Mouse (Mus musculus): ENCODE measurements around the gene Arl9. TPM values are rescaled to one million over a fixed set of nuclear protein-coding genes. Genes with fewer than 3 reads are reported as not detected.
A peak's percentile ranks its signal among the peaks of the same experiment; 100 is the strongest.
"Not testable (repeated sequence)": the region's sequence is repeated elsewhere in the genome, so short reads cannot be mapped to it uniquely, and the experiment has no call there.

The Arl9 gene
- polyA plus RNA-seq, 1 experiment from 2014 or later = not detected

- H3K27ac ChIP-seq = no peak overlapping the region
- no peaks in the 10 kb centered on the region for H3K4me1 ChIP-seq
- H3K4me3 ChIP-seq = no peak overlapping the region
- WGBS = 95% methylated on average over 11 of the region's 11 CpGs
- peaks cover 91% of the 10 kb centered on the region for H3K36me3 ChIP-seq
- no peaks in the 10 kb centered on the region for H3K9me3 ChIP-seq (replicated peaks)
- H3K27me3 ChIP-seq (ENCODE audit: low read depth, poor library complexity, severe bottlenecking) = no peaks in the 10 kb centered on the region
- no peak for DNase-seq (ENCODE audit: low spot score)
Observed at GRCm38 (mm10) chr5:76984015-76984414, 19.8 kb upstream of the Arl9 start.

DNA sequence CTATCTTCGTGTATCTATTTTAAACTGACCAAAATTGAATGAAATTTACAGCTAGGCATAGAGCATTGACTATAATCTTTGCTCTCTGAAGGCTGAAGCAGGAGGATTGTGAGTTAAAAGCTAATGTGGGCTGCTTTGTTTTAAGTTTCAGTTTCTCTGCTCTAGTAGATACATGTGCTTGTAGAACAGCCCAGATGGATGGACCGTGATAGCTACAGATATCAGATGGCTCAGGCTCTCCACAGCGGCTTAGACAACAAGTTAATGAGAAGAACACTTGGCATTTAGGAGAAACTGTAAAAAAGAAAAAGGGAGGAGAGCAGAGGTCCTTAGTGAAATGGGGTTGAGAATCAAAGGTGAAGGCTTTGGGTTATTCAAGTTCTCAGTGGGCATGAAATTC lies 13.1 kb upstream of the Arl9 start:
- Histone ChIP-seq H3K4me3 (no peak overlapping the region), H3K36me3 (peaks cover 96% of the 10 kb centered on the region), H3K9me3 (replicated peaks) (no peaks in the 10 kb centered on the region), H3K27me3 (ENCODE audit: low read depth, poor library complexity, severe bottlenecking) (no peaks in the 10 kb centered on the region), H3K4me1 (no peaks in the 10 kb centered on the region), H3K27ac (no peak overlapping the region)
- no peak for DNase-seq (ENCODE audit: low spot score)
- WGBS = 92% methylated on average over 3 of the region's 3 CpGs

DNA sequence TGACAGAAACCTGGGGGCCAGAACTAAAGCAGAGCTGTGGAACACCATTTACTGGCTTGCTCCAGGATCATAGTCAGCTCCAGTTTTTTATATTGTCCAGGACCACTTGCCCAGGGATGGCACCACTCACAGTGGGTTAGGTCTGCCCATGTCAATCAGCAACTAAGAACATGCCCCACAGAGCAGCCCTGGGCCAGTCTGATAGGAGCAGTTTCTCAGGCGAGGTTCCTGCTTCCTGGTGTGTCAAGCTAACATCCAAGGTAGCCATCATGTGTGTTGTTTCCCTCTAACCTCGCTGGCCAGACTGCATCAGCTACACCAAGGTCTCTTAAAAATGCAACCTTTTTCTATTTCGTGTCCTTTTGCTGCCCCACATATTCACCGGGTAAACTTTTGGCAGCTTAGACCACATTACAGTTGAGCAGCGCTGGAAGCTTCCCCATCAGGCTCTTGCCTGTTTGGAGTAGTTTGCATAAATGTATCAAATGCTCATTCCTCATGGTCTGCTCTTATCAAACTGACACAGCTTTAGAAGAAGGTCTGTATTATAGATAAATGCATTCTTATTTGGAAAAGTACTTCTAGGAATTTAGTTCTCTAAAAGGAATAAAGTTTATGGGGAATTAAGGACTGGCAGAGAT lies 10.6 kb upstream of the Arl9 start:
- no peaks in the 10 kb centered on the region for H3K4me1 ChIP-seq
- no peak for DNase-seq (ENCODE audit: low spot score)

GRCm38 (mm10) chr5:76998416-76998815 lies 5.4 kb upstream of the Arl9 start:
- 65% methylated on average over 5 of the region's 5 CpGs for WGBS
- no peak for DNase-seq (ENCODE audit: low spot score)
- Histone ChIP-seq H3K4me3 (no peak overlapping the region), H3K27ac (no peak overlapping the region), H3K4me1 (no peaks in the 10 kb centered on the region), H3K36me3 (peaks cover 82% of the 10 kb centered on the region), H3K27me3 (ENCODE audit: low read depth, poor library complexity, severe bottlenecking) (no peaks in the 10 kb centered on the region), H3K9me3 (replicated peaks) (no peaks in the 10 kb centered on the region)

More for the DNA sequence above, 10.6 kb upstream of the Arl9 start:
- Histone ChIP-seq H3K27ac (no peak overlapping the region), H3K27me3 (ENCODE audit: low read depth, poor library complexity, severe bottlenecking) (no peaks in the 10 kb centered on the region), H3K4me3 (no peak overlapping the region), H3K9me3 (replicated peaks) (no peaks in the 10 kb centered on the region), H3K36me3 (peaks cover 97% of the 10 kb centered on the region)
- 94% methylated on average over 5 of the region's 5 CpGs for WGBS

DNA sequence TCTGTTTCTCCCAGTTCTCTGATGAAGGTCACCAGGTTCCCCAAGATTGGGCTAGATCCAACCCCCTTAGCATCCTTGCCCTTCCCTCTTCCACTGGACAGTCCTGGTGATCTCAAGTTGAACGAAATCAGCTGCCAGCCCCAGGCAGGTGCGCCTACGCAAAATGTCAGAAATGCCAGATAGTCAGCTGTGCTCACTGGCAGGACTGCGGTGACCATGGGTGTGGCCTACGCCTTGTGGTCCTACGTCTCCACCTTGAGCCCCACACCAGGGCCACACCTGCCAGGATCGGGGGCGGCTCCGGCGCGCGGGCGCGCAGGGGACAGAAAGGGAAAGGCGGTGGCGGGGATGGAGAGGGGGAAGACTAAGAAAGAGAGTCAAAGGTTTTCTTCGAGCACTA lies 2.7 kb upstream of the Arl9 start:
- no peak for DNase-seq (ENCODE audit: low spot score)
- Histone ChIP-seq H3K4me3 (no peak overlapping the region), H3K27ac (no peak overlapping the region), H3K36me3 (peaks cover 54% of the 10 kb centered on the region), H3K9me3 (replicated peaks) (no peaks in the 10 kb centered on the region), H3K27me3 (ENCODE audit: low read depth, poor library complexity, severe bottlenecking) (no peaks in the 10 kb centered on the region), H3K4me1 (no peaks in the 10 kb centered on the region)
- 90% methylated on average over 17 of the region's 17 CpGs for WGBS

- Histone ChIP-seq H3K4me1 (no peaks in the 10 kb centered on the region), H3K9me3 (replicated peaks) (no peaks in the 10 kb centered on the region), H3K4me3 (no peak overlapping the region), H3K27ac (no peak overlapping the region), H3K27me3 (ENCODE audit: low read depth, poor library complexity, severe bottlenecking) (no peaks in the 10 kb centered on the region), H3K36me3 (no peaks in the 10 kb centered on the region)
- no peak for DNase-seq (ENCODE audit: low spot score)
- WGBS = 92% methylated on average over 9 of the region's 9 CpGs
Observed at GRCm38 (mm10) chr5:77010352-77010751, 6.5 kb downstream of the Arl9 start.

DNA sequence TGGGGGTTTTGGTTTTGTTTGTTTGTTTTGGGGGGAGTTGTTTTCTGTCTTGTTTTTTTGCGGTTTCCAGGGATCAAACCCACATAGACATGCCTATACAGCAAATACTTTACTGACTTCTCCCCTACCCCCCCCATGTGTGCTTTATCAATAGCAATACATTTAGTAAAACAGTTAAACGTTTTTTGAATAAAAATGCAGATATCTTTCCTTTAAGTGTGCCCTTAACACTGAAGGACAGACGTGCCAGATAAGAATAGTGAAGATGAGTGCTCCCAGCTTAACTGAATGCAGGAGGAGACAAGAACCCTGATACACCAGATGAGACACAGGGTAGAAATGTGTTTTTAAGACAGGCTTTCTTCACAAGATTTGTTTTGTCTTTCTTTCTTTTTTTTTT lies 7.2 kb downstream of the Arl9 start:
- 70% methylated on average over 3 of the region's 3 CpGs for WGBS

DNA sequence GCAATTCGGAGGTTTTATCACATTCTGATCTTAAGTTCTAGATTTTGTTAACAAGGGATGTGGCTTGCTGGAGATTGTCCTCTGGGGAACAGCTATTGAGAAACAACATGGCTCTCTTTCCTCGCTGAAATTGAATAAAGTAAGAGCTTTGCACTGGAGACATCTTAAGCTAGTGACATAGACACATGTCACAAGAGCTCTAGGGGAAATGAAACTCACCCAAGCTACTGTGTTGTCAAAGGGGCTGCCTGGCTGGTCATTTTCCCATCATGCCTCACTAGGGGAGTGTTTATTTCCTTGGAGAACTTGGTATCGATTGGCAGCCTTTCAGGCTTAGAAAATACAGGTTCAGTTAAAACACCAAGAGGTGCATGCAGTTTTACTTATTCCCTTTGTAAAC lies 9.3 kb downstream of the Arl9 start:
- WGBS = 82% methylated on average over 3 of the region's 3 CpGs
- Histone ChIP-seq H3K36me3 (no peaks in the 10 kb centered on the region), H3K27ac (no peak overlapping the region), H3K27me3 (ENCODE audit: low read depth, poor library complexity, severe bottlenecking) (peaks cover 17% of the 10 kb centered on the region; the same call in 1 of the 2 replicates), H3K9me3 (replicated peaks) (no peaks in the 10 kb centered on the region), H3K4me3 (no peak overlapping the region), H3K4me1 (peaks cover 6% of the 10 kb centered on the region)
- no peak for DNase-seq (ENCODE audit: low spot score)

More for the DNA sequence above, 7.2 kb downstream of the Arl9 start:
- no peak for DNase-seq (ENCODE audit: low spot score)
- no peaks in the 10 kb centered on the region for H3K9me3 ChIP-seq (replicated peaks)
- no peak overlapping the region for H3K4me3 ChIP-seq
- no peaks in the 10 kb centered on the region for H3K36me3 ChIP-seq
- no peak overlapping the region for H3K27ac ChIP-seq
- H3K27me3 ChIP-seq (ENCODE audit: low read depth, poor library complexity, severe bottlenecking) = peaks cover 1% of the 10 kb centered on the region; the same call in 1 of the 2 replicates
- peaks cover 6% of the 10 kb centered on the region for H3K4me1 ChIP-seq

- Histone ChIP-seq H3K36me3 (no peaks in the 10 kb centered on the region), H3K4me3 (peak within 1 kb of the TSS; percentile 60), H3K27ac (no peak within 1 kb of the TSS), H3K27me3 (ENCODE audit: low read depth, poor library complexity, severe bottlenecking) (peaks cover 17% of the 10 kb centered on the region; the same call in 1 of the 2 replicates), H3K9me3 (replicated peaks) (no peaks in the 10 kb centered on the region), H3K4me1 (peaks cover 6% of the 10 kb centered on the region)
- 13% methylated on average over 57 of the region's 57 CpGs for WGBS
- DNase-seq (ENCODE audit: low spot score) = peak; percentile 87
Observed at GRCm38 (mm10) chr5:77015544-77016482, 12.0 kb downstream of the Arl9 start, which contains the start of gene Thegl. Gene Thegl (plus strand): TSS chr5:77016023.

DNA sequence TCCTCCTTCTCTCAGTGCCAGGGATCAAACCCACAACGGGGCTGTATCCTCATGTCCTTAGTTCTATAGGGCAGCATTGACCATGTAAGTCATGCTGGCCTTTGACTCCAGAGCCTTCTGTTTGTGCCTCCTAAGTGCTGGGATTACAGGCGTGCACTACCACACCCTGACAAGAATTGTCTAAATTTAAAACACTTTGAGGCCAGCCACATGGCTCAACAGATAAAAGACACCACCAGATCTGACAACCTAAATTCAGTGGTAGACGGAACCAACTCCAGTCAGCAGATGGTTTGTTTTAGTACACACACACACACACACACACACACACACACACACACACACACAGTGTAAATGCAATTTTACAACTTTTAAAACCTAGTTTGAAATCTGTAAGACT lies 24.2 kb downstream of the Arl9 start:
- no peak overlapping the region for H3K4me3 ChIP-seq
- no peaks in the 10 kb centered on the region for H3K4me1 ChIP-seq
- H3K27ac ChIP-seq = no peak overlapping the region
- no peak for DNase-seq (ENCODE audit: low spot score)
- no peaks in the 10 kb centered on the region for H3K36me3 ChIP-seq
- no peaks in the 10 kb centered on the region for H3K9me3 ChIP-seq (replicated peaks)
- no peaks in the 10 kb centered on the region for H3K27me3 ChIP-seq (ENCODE audit: low read depth, poor library complexity, severe bottlenecking)
- WGBS = 80% methylated on average over 3 of the region's 3 CpGs

GRCm38 (mm10) chr5:77029735-77030134 lies 25.9 kb downstream of the Arl9 start:
- Histone ChIP-seq H3K4me1 (no peaks in the 10 kb centered on the region), H3K4me3 (no peak overlapping the region), H3K27ac (no peak overlapping the region), H3K9me3 (replicated peaks) (no peaks in the 10 kb centered on the region), H3K36me3 (no peaks in the 10 kb centered on the region), H3K27me3 (ENCODE audit: low read depth, poor library complexity, severe bottlenecking) (no peaks in the 10 kb centered on the region)
- 79% methylated on average over 5 of the region's 5 CpGs for WGBS
- DNase-seq (ENCODE audit: low spot score) = no peak

GRCm38 (mm10) chr5:77035101-77035500 lies 31.2 kb downstream of the Arl9 start:
- H3K4me1 ChIP-seq; DNase-seq (ENCODE audit: low spot score); H3K4me3 ChIP-seq; H3K27me3 ChIP-seq (ENCODE audit: low read depth, poor library complexity, severe bottlenecking); H3K27ac ChIP-seq; H3K36me3 ChIP-seq; H3K9me3 ChIP-seq (replicated peaks): not testable (repeated sequence)

DNA sequence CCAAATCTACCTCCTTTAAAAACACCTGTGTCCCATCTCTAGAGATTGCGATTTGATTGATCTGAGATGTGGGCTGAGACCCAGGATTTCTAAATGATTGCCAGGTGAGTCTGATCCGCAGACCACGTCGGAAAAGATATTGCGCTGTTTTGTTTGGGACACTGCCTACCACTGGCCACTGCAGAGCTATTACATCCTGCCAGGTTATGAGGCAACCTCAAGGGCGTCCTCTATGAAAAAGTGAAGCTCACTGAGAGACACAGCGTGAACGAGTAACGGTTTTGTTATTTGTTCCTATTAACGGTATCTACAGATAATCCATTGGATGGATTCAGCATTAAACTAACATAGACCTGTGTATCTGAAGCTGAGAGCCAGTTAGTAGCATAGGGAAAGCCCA lies 34.6 kb downstream of the Arl9 start:
- WGBS = 90% methylated on average over 10 of the region's 10 CpGs
- H3K27me3 ChIP-seq (ENCODE audit: low read depth, poor library complexity, severe bottlenecking) = no peaks in the 10 kb centered on the region

More for the DNA sequence above, 34.6 kb downstream of the Arl9 start:
- Histone ChIP-seq H3K4me3 (no peak overlapping the region), H3K27ac (no peak overlapping the region), H3K4me1 (no peaks in the 10 kb centered on the region), H3K9me3 (replicated peaks) (no peaks in the 10 kb centered on the region), H3K36me3 (no peaks in the 10 kb centered on the region)
- no peak for DNase-seq (ENCODE audit: low spot score)
